In the genomic region with DNA sequence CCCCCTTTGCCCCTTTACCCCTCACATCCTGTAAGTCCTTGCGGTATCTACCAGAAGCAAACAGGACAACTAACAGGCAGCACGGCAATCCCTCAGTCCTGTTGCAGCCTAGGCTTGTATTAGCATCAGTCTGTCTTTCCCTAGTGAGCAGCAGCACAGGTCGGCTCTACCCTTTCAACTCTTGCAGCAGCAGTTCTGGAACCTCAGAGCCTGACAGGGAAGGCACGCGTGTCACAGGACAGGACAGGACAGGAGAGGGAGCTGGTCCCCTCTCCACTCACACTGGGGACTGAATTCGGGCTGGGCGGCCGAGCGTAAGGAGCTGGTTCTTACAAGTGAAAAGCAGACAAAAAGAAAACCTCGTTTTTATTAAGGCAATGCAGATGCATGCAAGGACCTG, we compare ENCODE assay signal across 23 mouse cellular contexts. TPM values are rescaled to one million over a fixed set of nuclear protein-coding genes. Genes with fewer than 3 reads are reported as not detected.
DNase-seq lines count a peak whose midpoint lies in the region; ATAC-seq and TF ChIP-seq lines count a peak whose summit lies in the region.
"Had no signal": no experiment of that assay in that cellular context is flagged by ENCODE, and none has a peak within 500 bp of the region (broad histone marks: within the 10 kb centered on the region; RNA-seq: fewer than 3 reads in every experiment).

No protein-coding gene starts in this region.

- H3K27ac ChIP-seq in gastrocnemius, adult 2 months = peak overlapping the region; percentile 98
- no peak overlapping the region for H3K27ac ChIP-seq in intestine, embryonic 15.5 days
- peak overlapping the region; percentile 35; the same call in 1 of the 2 replicates for H3K27ac ChIP-seq in intestine, postnatal 0 days (ENCODE audit: low read depth, low read length)
- H3K27ac ChIP-seq: embryonic facial prominence, embryonic 13.5 days; embryonic facial prominence, embryonic 15.5 days; forebrain, embryonic 10.5 days; forebrain, embryonic 12.5 days had no signal

- 54% methylated on average over 10 of the region's 10 CpGs for WGBS in intestine, embryonic 15.5 days
- 46% methylated on average over 10 of the region's 10 CpGs for WGBS in intestine, postnatal 0 days

- H3K9me3 ChIP-seq in intestine, embryonic 15.5 days = no peaks in the 10 kb centered on the region
- H3K9me3 ChIP-seq in intestine, postnatal 0 days (ENCODE audit: control insufficient read depth) = no peaks in the 10 kb centered on the region
- H3K9me3 ChIP-seq: embryonic facial prominence, embryonic 13.5 days; embryonic facial prominence, embryonic 15.5 days; forebrain, embryonic 10.5 days; forebrain, embryonic 12.5 days had no signal

- H3K4me2 ChIP-seq in intestine, embryonic 15.5 days (replicated peaks) = peak overlapping the region; percentile 7; the same call in 1 of the 2 replicates
- H3K4me2 ChIP-seq in intestine, postnatal 0 days (replicated peaks; ENCODE audit: low read depth) = peak overlapping the region; percentile 51
- H3K4me2 ChIP-seq: embryonic facial prominence, embryonic 13.5 days; embryonic facial prominence, embryonic 15.5 days; forebrain, embryonic 12.5 days had no signal

- H3K4me3 ChIP-seq in gastrocnemius, adult 2 months = peak overlapping the region; percentile 83
- no peak overlapping the region for H3K4me3 ChIP-seq in intestine, embryonic 15.5 days (replicated peaks)
- no peak overlapping the region for H3K4me3 ChIP-seq in intestine, postnatal 0 days (ENCODE audit: low read depth, low read length)
- H3K4me3 ChIP-seq: embryonic facial prominence, embryonic 13.5 days; embryonic facial prominence, embryonic 15.5 days; erythroblast, embryonic 14.5 days; forebrain, embryonic 10.5 days; forebrain, embryonic 12.5 days had no signal

- no peak for TF ChIP-seq CTCF in gastrocnemius, adult 2 months (IDR thresholded peaks at IDR 0.05)
- TF ChIP-seq CTCF in intestine, postnatal 0 days (IDR thresholded peaks at IDR 0.05; ENCODE audit: low read depth) = no peak

- ATAC-seq in intestine, embryonic 15.5 days = no peak
- peak; percentile 32 for ATAC-seq in intestine, postnatal 0 days
- ATAC-seq: forebrain, embryonic 14.5 days; forebrain, embryonic 16.5 days had no signal

- no peak overlapping the region for H3K9ac ChIP-seq in intestine, embryonic 15.5 days
- H3K9ac ChIP-seq in intestine, postnatal 0 days (ENCODE audit: low read depth, low read length) = no peak overlapping the region
- H3K9ac ChIP-seq: embryonic facial prominence, embryonic 13.5 days; embryonic facial prominence, embryonic 15.5 days; forebrain, embryonic 12.5 days had no signal

- DNase-seq in gastrocnemius, adult 2 months = peak; percentile 51
- DNase-seq in gastrocnemius, postnatal 14 days = no peak
- no peak for DNase-seq in kidney, postnatal 10 days
- no peak for DNase-seq in B cell, adult 2 months
- DNase-seq: adrenal gland, adult 2 months; adrenal gland, postnatal 10 days; adrenal gland, postnatal 25 days; cerebellum, adult 11 months; cerebellum, adult 8-10 months; cerebellum, adult 9-11 months; cerebellum, postnatal 14 days; cerebellum, postnatal 36 days; embryo, embryonic 11 days had no signal

- H3K4me1 ChIP-seq in intestine, embryonic 15.5 days (replicated peaks) = 0 out of 2 replicates have a peak, but pooled peaks cover 10% of the 10 kb centered on the region
- H3K4me1 ChIP-seq in intestine, postnatal 0 days (replicated peaks; ENCODE audit: control insufficient read depth, insufficient read depth, low read length) = no peaks in the 10 kb centered on the region

- peaks cover 10% of the 10 kb centered on the region; the same call in 1 of the 2 replicates for H3K36me3 ChIP-seq in intestine, embryonic 15.5 days
- peaks cover 12% of the 10 kb centered on the region for H3K36me3 ChIP-seq in intestine, postnatal 0 days (ENCODE audit: control insufficient read depth, insufficient read depth)

- peaks cover 45% of the 10 kb centered on the region for H3K27me3 ChIP-seq in intestine, embryonic 15.5 days (replicated peaks)
- H3K27me3 ChIP-seq in intestine, postnatal 0 days (replicated peaks; ENCODE audit: control insufficient read depth, insufficient read depth, low read length) = peaks cover 29% of the 10 kb centered on the region

- intact Hi-C loops in gastrocnemius, adult 2 months (cut with DNase I) = no loop called here
- intact Hi-C loops in gastrocnemius, postnatal 14 days (cut with DNase I; ENCODE audit: low total_unique reads) = no loop called here

RNA-seq across cellular contexts. Expression of gene Acta1, which starts 2.2 kb away (rescaled TPM):
- over 10,000 TPM; 45,578 to 47,175 TPM for total RNA-seq in gastrocnemius, adult 2 months (2021)
- over 10,000 TPM; 58,912 to 62,167 TPM for total RNA-seq in gastrocnemius, postnatal 14 days (2021)
- 6.3 and 22.2 TPM in 2 replicates for polyA plus RNA-seq in intestine, embryonic 15.5 days (2015; fragmentation: Nextera tagmentation; extraction: Ambion mirVana)
- 2.7 and 7.6 TPM in 2 replicates for polyA plus RNA-seq in intestine, postnatal 0 days (2015; fragmentation: Nextera tagmentation; extraction: Ambion mirVana)
- total RNA-seq: adrenal gland, postnatal 25 days; common myeloid progenitor, adult 5-6 weeks had no signal

RNA-seq across cellular contexts. Expression of gene Ccsap, which starts 36.8 kb away (rescaled TPM):
- total RNA-seq in gastrocnemius, adult 2 months (2021) = under 1 TPM; 0.42 to 0.46 TPM
- total RNA-seq in gastrocnemius, postnatal 14 days (2021) = 1 to 10 TPM; 1.1 to 1.8 TPM
- 3.4 and 3.6 TPM in 2 replicates for polyA plus RNA-seq in intestine, embryonic 15.5 days (2015; fragmentation: Nextera tagmentation; extraction: Ambion mirVana)
- 1.5 and 1.8 TPM in 2 replicates for polyA plus RNA-seq in intestine, postnatal 0 days (2015; fragmentation: Nextera tagmentation; extraction: Ambion mirVana)

RNA-seq across cellular contexts. Expression of gene Nup133, which starts 52.3 kb away (rescaled TPM):
- 10 to 100 TPM; 11.6 to 17.8 TPM for total RNA-seq in gastrocnemius, adult 2 months (2021)
- total RNA-seq in gastrocnemius, postnatal 14 days (2021) = 1 to 10 TPM; 9.8 to 9.9 TPM
- polyA plus RNA-seq in intestine, embryonic 15.5 days (2015; fragmentation: Nextera tagmentation; extraction: Ambion mirVana) = 29.4 and 34.0 TPM in 2 replicates
- 7.7 and 8.5 TPM in 2 replicates for polyA plus RNA-seq in intestine, postnatal 0 days (2015; fragmentation: Nextera tagmentation; extraction: Ambion mirVana)
